Comparison of ENCODE assay signal across 36 mouse cellular contexts in the genomic region with DNA sequence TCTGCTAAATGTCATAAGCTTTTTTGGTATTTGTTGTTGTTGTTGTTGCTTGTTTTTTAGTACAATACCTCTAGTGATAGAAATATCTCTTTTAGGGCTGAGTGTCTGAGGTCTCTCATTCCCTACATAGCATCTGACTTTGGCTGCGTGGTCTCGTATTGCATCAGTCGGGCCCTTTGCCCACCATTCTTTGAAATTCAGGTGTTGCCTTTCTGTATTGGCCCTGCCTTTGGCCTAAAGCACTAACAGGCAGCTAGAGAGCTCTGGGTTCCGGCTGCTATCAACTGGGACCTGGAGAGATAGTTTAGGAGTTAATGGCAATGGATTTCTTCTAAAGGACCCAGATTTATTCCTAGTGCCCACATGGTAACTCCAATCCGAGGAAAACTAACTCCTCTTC. TPM values are rescaled to one million over a fixed set of nuclear protein-coding genes. Genes with fewer than 3 reads are reported as not detected.
"Had no signal": no experiment of that assay in that cellular context is flagged by ENCODE, and none has a peak within 500 bp of the region (broad histone marks: within the 10 kb centered on the region; RNA-seq: fewer than 3 reads in every experiment).

No protein-coding gene starts in this region.

- ATAC-seq: hindbrain, postnatal 0 days; intestine, embryonic 16.5 days; liver, embryonic 12.5 days had no signal

- H3K9ac ChIP-seq: heart, embryonic 13.5 days; heart, embryonic 15.5 days; hindbrain, embryonic 13.5 days; hindbrain, embryonic 15.5 days; kidney, embryonic 15.5 days; limb, embryonic 12.5 days; liver, embryonic 12.5 days had no signal

- H3K27me3 ChIP-seq: heart, embryonic 13.5 days; heart, embryonic 15.5 days; hindbrain, embryonic 13.5 days; hindbrain, embryonic 15.5 days; limb, embryonic 12.5 days; liver, embryonic 12.5 days had no signal

- H3K27ac ChIP-seq: heart, adult 2 months; heart, embryonic 13.5 days; heart, embryonic 15.5 days; hindbrain, embryonic 13.5 days; hindbrain, embryonic 15.5 days; hindbrain, postnatal 0 days; kidney, embryonic 15.5 days; kidney, postnatal 0 days; limb, embryonic 10.5 days; limb, embryonic 12.5 days; liver, embryonic 12.5 days had no signal

- H3K4me2 ChIP-seq: heart, embryonic 11.5 days; heart, embryonic 13.5 days; heart, embryonic 15.5 days; hindbrain, embryonic 13.5 days; hindbrain, embryonic 15.5 days; kidney, embryonic 15.5 days; limb, embryonic 12.5 days; liver, embryonic 12.5 days had no signal

- H3K36me3 ChIP-seq: heart, embryonic 13.5 days; heart, embryonic 15.5 days; hindbrain, embryonic 13.5 days; hindbrain, embryonic 15.5 days; kidney, embryonic 15.5 days; limb, embryonic 10.5 days; limb, embryonic 12.5 days; liver, embryonic 12.5 days had no signal

- DNase-seq: gastrocnemius, postnatal 10 days; gastrocnemius, postnatal 25 days; heart, adult 2 months; heart, postnatal 14 days; heart, postnatal 36 days; kidney, adult 11 months; kidney, adult 2 months; kidney, adult 9 months; kidney, postnatal 14 days; kidney, postnatal 36 days; layer of hippocampus, postnatal 36 days had no signal

- H3K4me3 ChIP-seq: heart, adult 2 months; heart, embryonic 13.5 days; heart, embryonic 15.5 days; hindbrain, embryonic 13.5 days; hindbrain, embryonic 15.5 days; kidney, embryonic 15.5 days; limb, embryonic 10.5 days; limb, embryonic 12.5 days; liver, embryonic 12.5 days had no signal

- H3K9me3 ChIP-seq: heart, embryonic 13.5 days; heart, embryonic 15.5 days; hindbrain, embryonic 13.5 days; hindbrain, embryonic 15.5 days; kidney, embryonic 15.5 days; limb, embryonic 10.5 days; limb, embryonic 12.5 days; liver, embryonic 12.5 days had no signal

RNA-seq across cellular contexts. Expression of gene Gm4869, which starts 53.5 kb away (rescaled TPM):
- total RNA-seq: gastrocnemius, adult 18-20 months; gastrocnemius, postnatal 10 days; gastrocnemius, postnatal 25 days; heart, adult 2 months; heart, postnatal 14 days; heart, postnatal 36 days; hematopoietic stem cell, adult 5-6 weeks; hindbrain, postnatal 0 days; layer of hippocampus, adult 18-20 months; layer of hippocampus, adult 8-10 months; layer of hippocampus, postnatal 14 days; layer of hippocampus, postnatal 36 days; left cerebral cortex, adult 18-20 months; left cerebral cortex, postnatal 14 days; left cerebral cortex, postnatal 36 days; liver, adult 2 months had no signal
- polyA plus RNA-seq: gonadal fat pad, adult 2 months; heart, adult 2 months; heart, embryonic 11.5 days; heart, embryonic 15.5 days; heart, postnatal 0 days; hindbrain, embryonic 13.5 days; hindbrain, embryonic 15.5 days; hindbrain, postnatal 0 days; intestine, embryonic 14.5 days; intestine, embryonic 16.5 days; kidney, embryonic 15.5 days; kidney, postnatal 0 days; large intestine, adult 2 months; limb, embryonic 10.5 days; limb, embryonic 12.5 days; liver, adult 2 months; liver, embryonic 12.5 days had no signal
